Mouse (Mus musculus) cerebellum, adult 2 months (tissue): ENCODE results near the gene Kirrel3.

Experiments
- CTCF ChIP-seq: fragments of 200-500 bp; IDR thresholded peaks from 2 replicates; pipeline ENCODE4 v1.5.1; 2011; ENCODE audit warnings: low read depth, mild to moderate bottlenecking, control low read depth, low read length, moderate library complexity, borderline replicate concordance; ENCODE audit not compliant: insufficient read depth
- POLR2A ChIP-seq: fragments of 200-500 bp; IDR thresholded peaks from 2 replicates; pipeline ENCODE4 v1.6.1; 2011; ENCODE audit warnings: low read length, control low read depth, borderline replicate concordance; ENCODE audit not compliant: insufficient read depth

DNA sequence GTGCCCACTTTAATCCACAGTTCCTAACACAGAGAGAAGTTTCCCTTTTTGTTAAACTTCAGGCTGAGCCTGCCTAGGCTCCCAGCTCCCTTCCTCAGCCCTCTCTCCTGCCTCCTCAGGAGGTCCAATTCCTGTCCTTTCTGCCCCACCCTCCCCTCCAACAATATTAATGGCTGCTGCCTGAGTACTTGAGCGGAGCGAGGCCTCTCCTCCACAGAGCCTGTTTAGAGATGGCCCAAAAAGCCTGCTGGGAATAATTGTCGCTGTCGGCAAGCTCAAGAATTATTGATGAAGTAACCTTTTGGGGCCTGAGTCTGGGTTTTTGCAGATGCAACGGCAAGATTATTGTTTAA is 236.5 kb downstream of the Kirrel3 start:
- no peak for TF ChIP-seq POLR2A
- no peak for TF ChIP-seq CTCF
